Mouse (Mus musculus) CD4-positive, CD25-positive, alpha-beta regulatory T cell, adult 2 months (primary cell): ENCODE measurements around the gene Galr3.
"Not testable (repeated sequence)": the region's sequence is repeated elsewhere in the genome, so short reads cannot be mapped to it uniquely, and the experiment has no call there.

Experiments used
- DNase-seq: peaks from one replicate; pipeline ENCODE4 v3.0.0-alpha.2; 2012; ENCODE audit warnings: low read depth, low spot score

Galr3 gene

DNA sequence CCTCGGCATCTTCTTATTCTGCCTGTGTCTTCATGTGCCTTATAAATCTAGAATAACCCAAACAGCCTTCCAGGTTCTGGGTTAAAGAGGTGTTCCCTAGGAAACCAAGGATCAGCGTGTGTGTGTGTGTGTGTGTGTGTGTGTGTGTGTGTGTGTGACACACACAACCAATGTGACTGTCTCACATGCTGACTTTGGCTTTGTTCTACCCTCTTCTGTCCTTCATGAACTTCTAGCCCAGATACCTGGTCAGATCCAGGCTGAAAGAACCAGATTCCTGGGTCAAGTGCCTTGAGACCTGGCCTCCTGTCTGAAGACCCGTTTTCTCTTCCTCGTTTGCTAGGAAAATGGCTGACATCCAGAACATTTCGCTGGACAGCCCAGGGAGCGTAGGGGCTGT is at the start of gene Galr3:
TSS of gene Galr3 (plus strand) at position 301 of the 400 bp plus-strand sequence.
- DNase-seq, result no peak

DNA sequence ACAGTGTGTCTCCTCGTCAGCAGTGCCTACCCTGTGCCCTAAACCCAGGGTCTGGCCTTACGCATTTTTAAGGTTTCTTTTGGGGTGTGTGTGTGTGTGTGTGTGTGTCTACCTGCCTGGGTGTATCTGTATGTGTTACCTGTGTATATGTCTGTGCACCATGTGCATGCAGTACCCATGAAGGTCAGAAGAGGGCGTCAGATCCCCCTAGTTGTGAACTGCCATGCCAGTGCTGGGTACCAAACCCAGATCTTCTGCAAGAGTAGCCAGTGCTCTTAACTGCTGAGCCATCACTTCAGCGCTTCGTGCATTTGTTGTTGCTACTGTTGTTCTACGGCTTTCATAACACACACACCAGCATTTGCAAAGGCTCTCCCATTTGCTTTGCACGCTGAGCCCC is 49.5 kb upstream of the Galr3 start:
- DNase-seq, result peak; percentile 25

DNA sequence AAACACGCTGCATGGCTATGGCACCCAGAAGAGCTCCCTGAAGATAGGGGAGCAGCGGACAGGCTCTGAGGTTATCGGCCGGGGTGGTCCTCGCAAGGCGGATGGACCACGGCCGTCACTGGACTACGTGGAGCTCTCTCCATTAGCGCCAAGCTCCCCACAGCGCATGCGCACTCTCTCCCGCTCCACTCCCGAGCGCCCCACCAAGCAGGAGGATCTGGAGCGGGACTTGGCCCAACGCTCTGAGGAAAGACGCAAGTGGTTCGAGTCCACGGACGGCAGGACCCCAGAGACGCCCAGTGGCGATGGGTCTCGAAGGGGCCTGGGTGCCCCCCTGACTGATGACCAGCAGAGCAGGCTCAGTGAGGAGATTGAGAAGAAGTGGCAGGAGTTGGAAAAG is 48.8 kb upstream of the Galr3 start:
- DNase-seq, result no peak

DNA sequence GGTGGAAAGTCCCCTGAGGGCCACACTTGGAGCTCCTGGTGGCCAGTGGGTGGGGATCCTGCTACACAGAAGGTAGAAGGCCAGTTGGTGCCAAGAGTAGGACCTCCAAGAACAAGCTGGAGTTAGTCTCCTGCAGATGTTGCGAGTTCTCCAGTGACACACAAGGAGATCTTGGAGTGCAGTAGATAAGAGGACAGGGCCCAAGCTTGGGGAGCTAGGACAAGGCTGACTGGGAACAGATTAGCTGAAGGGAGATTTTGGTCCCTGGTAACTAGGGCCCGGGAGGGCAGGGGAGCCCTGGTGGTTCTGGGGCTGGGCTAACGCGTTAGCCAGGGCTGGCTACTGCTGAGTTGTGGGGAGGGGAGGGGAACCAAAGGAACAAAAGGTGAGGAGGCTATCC is 45.8 kb upstream of the Galr3 start:
- DNase-seq, result no peak

DNA sequence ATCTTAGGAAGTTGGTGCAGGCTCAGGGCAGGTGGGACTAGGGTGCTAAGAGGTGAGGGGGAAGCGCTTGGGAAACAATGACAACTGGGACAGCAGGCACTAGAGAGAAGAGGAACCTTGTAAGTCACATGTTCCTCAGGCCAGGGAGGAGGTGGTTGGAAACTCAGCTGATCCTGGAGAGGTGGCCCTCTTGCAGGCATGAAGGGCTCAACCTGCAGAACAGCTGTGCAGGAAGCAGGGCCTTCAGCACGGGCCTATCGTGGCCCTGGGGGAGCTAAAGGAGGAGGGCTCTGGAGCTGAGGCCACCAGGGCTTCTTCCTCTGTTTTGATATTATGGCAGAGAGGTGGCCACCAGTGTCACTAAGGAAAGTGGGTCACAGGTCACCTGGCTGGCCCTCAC is 45.0 kb upstream of the Galr3 start:
- no peak for DNase-seq

DNA sequence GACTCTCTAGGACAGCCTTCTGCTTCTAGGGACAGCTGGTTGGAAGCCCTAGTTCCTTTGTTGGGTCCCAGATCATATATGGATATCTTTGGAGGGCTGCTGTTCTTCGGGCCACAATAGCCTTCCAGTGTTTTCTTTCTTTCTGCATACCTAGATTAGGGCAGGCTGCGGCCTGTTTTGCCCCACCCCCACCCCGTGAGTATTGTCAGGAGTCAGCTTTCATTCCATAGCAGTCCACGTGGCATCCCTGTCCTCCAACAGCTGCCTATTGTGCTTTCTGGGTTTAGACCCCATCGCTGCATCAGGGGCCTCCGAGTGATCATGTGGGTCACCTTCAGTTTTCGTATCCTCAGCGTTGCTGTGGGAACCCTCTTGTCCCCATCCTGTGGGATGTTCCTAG is 43.3 kb upstream of the Galr3 start:
- no peak for DNase-seq

DNA sequence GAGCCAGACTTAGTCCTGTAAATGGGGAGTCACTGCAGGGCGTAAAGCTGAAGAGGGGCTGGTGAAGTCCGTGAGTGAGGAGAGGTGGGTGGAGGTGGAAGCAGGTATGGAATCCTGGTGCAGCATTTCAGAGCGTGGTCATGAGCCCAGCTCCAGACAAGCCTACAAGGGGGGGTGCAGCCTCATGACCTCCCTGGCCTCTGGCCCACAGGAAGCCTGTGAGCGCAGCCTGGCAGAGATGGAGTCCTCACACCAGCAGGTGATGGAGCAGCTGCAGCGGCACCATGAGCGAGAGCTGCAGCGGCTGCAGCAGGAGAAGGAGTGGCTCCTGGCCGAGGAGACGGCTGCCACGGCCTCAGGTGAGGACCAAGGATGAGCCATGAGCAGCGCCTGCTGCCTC is 42.1 kb upstream of the Galr3 start:
- no peak for DNase-seq

DNA sequence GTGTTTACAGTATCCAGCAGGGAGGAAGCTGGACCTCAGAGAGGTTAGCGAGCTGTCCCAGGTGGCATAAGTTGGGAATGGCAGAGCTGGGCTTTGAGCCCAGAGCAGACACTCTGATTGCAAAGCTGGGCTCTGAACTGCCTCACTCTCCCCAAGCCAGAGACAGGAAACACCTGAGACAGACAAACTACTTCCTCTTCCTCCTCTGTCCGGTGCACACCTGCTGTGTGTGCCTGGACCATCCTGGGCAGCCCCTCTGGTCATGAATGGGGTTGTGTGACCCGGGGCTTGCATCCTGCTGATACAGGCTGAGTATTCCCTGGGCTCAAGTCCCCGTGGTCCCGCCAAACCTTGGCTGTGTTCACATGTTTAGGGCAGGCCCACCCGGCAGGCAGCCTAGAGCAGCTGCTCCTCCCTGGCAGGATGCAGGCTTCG is 41.3 kb upstream of the Galr3 start:
- peak; percentile 20 for DNase-seq

DNA sequence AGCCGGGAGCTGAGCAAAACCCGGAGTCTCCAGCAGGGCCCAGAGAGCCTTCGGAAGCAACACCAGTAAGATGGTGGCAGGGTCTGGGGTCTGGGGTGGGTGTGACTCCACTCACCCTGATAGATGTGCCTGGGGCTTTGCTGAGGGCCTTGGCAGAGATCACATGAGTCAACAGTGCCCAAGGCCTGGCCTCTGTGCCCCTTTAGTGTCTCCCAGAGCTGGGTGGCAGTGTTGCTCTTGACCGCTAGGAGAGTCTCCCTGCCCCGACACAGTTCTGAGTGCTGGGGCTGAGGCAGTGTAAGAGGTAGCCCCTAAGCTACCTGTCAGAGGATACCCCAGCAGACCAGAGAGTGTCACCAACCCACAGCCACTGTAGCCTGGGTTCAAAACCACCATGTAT is 40.1 kb upstream of the Galr3 start:
- no peak for DNase-seq

DNA sequence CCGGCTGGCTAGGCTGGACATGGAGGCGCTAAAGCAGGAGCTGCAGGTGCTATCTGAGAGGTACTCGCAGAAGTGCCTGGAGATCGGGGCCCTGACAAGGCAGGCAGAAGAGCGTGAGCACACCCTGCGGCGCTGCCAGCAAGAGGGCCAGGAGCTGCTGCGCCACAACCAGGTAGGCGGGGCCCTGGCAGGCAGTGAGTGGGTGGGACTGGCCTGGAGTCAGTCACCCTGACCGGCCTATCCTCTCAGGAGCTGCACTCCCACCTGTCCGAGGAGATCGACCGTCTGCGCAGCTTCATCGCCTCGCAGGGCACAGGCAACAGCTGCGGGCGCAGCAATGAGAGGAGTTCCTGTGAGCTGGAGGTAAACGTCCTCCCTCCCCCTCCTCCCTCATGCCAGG is 39.6 kb upstream of the Galr3 start:
- peak; percentile 29 for DNase-seq

DNA sequence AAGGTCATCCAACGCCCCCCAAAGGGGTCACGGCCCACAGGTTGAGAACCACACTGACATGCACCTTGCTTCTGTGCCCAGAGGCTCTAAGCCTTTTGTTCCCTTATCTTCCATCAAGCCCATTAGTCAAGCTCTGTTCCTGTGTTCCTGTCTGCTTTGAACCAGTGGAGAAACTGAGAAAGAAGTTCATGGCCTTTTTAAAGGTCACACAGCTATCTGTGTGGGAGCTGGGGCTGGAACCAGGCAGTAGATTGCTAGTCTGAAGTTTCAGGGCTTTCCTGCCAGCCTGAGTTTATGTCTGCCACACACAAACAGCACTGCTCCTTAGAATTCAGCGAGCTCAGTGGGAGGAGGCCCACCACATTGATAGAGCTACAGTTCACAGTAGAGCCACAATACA is 38.6 kb upstream of the Galr3 start:
- peak; percentile 18 for DNase-seq

DNA sequence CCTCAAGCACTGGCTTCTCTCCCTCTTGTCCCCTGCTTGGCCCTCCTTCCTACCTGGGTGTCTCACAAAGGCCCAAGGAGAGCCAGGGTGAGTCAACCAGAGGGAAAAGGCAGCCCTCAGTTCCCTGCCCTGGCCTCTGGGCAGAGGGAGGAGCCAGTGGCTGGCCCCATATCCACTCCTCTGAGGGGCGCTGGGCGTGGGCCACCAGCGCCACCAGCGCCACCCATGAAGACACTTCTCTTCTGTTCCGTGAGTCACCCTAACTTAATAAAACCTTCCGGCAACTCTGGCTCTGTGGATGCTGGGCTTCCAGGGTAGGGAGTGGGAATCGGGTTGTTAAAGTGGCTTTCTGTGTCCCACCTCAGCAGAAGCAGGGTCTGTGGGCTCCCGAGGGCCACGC is 36.1 kb upstream of the Galr3 start:
- no peak for DNase-seq

DNA sequence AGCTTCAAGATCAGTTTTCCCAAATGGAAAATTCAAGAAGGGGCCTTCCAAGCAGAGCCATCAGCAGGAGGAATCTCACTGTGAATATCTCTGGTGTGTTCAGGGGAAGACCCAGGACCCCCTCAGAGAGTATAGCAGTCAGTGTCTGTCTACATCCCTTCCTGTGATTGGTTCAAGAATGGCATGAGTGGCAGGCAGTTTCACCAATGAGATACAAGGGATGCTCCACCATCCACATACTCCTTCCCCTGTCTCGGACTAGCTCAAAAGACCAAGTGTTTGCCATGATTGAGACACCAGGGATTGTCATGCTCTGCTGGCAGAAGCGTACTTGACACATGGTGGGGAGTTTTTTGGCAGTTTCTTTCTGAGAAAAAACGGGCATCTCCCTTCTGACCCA is 35.0 kb upstream of the Galr3 start:
- DNase-seq, result peak; percentile 34

DNA sequence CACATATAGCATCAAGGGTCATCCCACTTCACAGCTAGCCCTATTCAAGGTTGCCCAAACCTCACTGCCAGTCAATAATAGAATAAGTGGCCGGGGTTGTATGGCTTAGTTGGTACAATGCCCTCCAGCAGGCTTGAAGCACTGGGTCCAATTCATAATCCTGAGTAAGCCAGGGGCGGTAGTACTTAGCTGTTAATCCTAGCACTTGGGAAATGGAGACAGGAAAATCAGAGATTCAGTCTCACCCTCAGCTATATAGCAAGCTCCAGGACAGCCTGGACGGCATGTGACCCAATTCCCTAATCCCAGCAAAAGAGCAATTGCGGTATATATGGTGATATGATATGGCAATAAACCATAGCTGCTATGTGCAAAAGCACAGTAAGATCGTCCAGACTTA is 34.6 kb upstream of the Galr3 start:
- no peak for DNase-seq

DNA sequence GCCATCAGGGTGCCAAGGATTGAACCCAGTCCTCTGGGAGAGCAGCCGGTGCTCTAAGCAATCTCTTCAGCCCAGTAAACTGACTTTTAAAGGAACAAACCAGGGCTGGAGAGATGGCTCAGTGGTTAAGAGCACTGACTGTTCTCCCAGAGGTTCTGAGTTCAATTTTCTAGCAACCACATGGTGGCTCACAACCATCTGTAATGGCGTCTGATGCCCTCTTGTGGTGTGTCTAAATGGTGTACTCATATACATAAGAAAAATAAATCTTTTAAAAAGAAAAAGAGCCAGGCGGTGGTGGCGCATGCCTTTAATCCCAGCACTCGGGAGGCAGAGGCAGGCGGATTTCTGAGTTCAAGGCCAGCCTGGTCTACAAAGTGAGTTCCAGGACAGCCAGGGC is 33.8 kb upstream of the Galr3 start:
- not testable (repeated sequence) for DNase-seq

DNA sequence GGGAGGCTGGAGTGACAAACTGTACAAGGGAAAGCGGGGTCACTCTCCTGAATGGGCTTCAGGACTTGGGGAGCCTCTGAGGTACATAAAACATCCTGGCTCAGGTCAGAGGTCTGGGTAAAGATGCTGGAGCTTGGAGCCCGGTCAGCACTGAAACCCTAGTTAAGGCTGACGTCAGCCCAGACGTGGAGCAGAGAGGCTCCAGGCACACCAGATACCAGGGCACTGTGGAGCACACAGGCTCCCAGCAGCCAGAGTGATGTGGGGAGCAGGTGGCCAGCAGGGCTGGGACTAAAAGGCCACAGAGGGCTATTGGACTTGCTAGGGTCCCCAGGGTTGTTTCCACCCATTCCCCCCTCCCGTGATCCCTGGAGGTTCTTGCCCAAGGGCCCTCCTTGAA is 32.0 kb upstream of the Galr3 start:
- no peak for DNase-seq

DNA sequence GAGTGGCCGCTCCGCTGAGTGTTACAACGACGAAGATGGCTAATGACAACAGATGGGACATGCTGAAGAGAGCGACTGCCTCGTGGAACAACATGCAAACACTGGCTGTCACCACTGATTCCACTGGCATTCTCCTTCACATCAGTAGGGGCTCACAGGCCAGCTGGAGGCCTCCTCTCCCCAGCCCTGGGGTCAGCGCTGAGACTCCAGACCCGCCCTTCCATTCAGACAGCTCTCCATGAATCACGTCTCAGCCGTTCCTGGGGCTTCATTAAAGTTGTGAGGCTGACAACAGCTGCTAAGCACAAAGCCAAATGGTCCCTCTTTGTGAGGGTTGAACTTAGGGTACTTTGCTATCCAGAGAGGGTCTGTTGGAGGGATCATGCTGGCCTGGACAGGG is 30.1 kb upstream of the Galr3 start:
- DNase-seq, result no peak

DNA sequence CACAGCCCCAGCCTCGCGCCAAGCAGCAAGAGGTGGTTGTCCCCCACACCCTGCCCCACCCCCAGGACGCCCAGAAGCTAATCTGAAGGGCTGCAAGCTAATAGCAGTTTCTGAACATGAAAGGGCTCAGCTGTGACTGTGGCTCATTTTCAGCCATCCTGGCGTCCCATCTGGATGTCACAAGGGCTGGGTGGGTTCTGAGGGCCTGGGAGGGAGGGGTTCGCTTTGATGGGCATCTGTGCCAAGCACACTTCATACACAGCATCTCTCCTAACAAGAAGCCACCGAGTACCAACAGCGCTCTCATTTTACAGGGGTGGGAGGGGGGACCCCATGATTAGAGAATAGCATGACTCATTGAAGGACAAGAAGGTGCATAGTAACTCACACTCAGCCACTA is 28.3 kb upstream of the Galr3 start:
- DNase-seq, result no peak

DNA sequence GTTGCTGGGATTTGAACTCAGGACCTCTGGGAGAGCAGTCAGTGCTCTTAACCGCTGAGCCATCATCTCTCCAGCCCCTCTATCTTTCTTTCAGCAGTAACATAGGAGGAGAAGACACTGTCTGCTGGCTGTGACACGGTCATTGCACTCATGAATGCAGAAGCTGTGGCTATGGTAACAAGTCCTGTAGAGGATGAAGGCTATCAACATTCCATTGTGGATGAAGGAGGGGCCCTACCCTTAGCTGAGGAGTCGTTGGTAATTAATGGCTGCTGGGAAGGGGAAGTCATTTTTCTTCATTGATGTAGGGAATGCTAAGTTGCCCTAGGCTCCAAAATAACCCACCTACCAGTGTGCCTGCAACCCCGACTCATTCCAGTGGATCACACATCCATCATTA is 23.5 kb upstream of the Galr3 start:
- DNase-seq, result no peak

DNA sequence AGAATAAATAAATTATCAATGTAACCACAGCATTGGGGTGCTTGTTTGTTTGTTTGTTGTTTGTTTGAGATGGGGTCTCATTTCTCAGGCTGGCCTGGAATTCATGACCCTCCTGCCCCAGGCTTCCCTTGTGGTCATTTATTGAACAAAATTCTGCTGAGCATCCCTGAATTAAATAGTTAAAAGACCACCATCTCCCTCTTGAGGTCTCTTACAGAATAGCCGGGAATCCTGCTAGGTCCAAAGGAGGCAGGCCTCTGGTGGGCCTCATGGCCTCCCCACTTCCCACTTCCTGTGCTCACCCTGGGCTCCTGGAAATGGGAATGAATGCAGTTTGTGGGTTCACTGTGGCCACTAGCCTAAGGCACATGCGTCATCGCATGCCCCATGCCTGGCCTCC is 22.8 kb upstream of the Galr3 start:
- DNase-seq, result no peak

DNA sequence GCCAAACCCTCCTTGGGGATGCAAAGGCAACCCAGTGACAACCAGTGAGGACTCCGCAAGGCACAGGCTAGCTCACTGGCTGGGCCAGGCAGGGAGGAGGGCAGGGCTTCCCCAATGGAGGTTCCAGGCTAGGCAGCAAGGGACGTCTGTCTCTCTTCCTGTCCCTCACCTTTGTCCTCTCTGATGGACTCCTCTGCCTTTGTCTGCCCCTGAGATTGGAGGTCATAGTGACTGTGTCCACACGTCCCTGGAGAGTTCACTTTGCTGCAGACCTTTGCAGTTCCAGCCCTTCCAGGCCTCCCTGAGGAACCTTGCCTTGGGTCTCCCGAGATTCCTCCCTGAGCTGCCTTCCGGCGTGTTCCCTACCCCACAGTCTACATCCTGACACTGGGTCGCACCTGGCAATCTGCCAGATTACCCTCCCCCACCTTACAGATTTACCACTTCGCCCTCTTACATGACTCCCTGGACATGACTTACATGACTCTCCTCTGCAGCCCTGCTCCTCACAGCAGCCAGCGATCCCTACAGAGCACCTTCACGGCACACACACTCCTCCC is 18.9 kb upstream of the Galr3 start:
- DNase-seq, result no peak

DNA sequence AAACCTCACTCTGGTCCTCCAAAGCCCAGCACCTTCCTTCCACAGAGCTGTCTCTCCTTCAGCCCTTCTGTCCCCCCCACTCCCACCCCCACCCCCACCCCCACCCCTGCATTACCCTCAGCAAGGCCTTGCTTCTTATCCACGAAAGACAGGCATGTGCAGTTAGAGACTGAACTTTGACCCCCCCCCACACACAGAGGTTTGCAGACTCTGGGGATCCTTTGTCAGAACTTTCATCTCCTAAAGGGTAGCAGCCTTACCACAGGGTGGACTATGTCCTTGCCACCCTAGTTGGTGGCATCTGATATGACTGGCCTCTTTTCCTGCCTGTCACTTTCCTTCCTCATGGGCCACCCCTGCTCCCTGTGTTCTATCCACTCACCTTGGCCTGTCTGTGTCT is 18.3 kb upstream of the Galr3 start:
- no peak for DNase-seq

DNA sequence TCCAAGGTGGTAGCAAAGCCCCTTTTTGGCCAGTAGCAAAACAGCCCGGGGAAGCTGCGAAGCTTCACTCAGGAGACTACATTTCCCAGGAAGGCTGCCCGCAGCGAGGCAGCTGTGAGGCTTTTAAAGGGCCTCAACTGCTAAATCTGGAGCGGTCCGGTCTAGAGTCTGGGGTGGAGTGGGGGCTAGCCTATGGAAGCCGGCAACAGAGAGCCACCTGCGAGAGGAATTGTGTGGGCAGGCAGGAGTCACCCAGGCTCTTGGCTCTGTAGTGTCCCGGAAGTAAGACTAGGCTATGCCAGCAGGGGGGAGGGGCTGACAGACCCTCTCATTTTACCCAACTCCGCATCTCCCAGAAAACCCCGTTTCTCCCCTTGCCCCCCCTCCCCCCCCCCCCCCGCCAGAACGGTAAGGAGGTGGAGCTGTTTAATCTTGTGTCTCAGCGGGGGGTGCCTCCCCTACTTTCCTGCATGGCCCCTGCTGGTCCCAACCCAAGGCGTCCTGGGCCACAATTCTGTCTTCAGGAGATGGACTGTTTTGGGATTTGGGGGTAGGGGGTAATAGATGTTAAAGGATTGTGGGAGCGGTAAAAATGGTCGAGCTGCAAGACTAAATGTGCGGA is 15.9 kb upstream of the Galr3 start:
- DNase-seq, result no peak
